Mouse (Mus musculus) neural tube, embryonic 15.5 days (tissue): Measurements from ENCODE around the gene Nop53. TPM values are rescaled to one million over a fixed set of nuclear protein-coding genes. Genes with fewer than 3 reads are reported as not detected.

ENCODE experiments used
- ATAC-seq: fragments of 200-750 bp; cut with Nextera tagmentation; 2 replicates; pipeline ENCODE4 v1.8.0; 2017; ENCODE audit warnings: mild to moderate bottlenecking, moderate TSS enrichment, moderate library complexity; ENCODE audit not compliant: low FRiP score
- H3K27ac ChIP-seq: fragments of 300-500 bp; sonication (generic); replicated peaks from 2 replicates; pipeline ENCODE4 v1.5.1; 2015; ENCODE audit warnings: mild to moderate bottlenecking, inconsistent platforms
- H3K27me3 ChIP-seq: fragments of 300-500 bp; sonication (generic); replicated peaks from 2 replicates; pipeline ENCODE4 v1.6.1; 2015; ENCODE audit warnings: inconsistent platforms
- H3K36me3 ChIP-seq: fragments of 300-500 bp; sonication (generic); 2 replicates; pipeline ENCODE4 v1.6.1; 2015; ENCODE audit warnings: inconsistent platforms
- H3K4me1 ChIP-seq: fragments of 300-500 bp; sonication (generic); 2 replicates; pipeline ENCODE4 v1.6.1; 2015; ENCODE audit warnings: inconsistent platforms
- H3K4me2 ChIP-seq: fragments of 300-500 bp; sonication (generic); 2 replicates; pipeline ENCODE4 v1.6.1; 2015; ENCODE audit warnings: inconsistent platforms, mild to moderate bottlenecking, moderate library complexity
- H3K4me3 ChIP-seq: fragments of 300-500 bp; sonication (generic); replicated peaks from 2 replicates; pipeline ENCODE4 v1.5.1; 2015; ENCODE audit warnings: mild to moderate bottlenecking, inconsistent platforms
- H3K9ac ChIP-seq: fragments of 300-500 bp; sonication (generic); replicated peaks from 2 replicates; pipeline ENCODE4 v1.6.1; 2015; ENCODE audit warnings: mild to moderate bottlenecking, inconsistent platforms
- H3K9me3 ChIP-seq: fragments of 300-500 bp; sonication (generic); replicated peaks from 2 replicates; pipeline ENCODE4 v1.6.1; 2016; ENCODE audit warnings: inconsistent platforms
- WGBS: fragments of 180-500 bp; shearing (Covaris S2); methylation state at CpG from one replicate; pipeline ENCODE4 v1.1.7; 2015; ENCODE audit warnings: mixed read lengths; 5-methylcytosine and 5-hydroxymethylcytosine counted together
- polyA plus RNA-seq: library from polyadenylated mRNA; unstranded; fragments of >200 nt; fragmentation: Nextera tagmentation; extraction: Ambion mirVana; gene quantifications from 2 replicates; pipeline ENCODE4 v1.2.1, GENCODE M21; 2015

Nop53 gene
- polyA plus RNA-seq, 1 experiment from 2014 or later: 108 TPM

DNA sequence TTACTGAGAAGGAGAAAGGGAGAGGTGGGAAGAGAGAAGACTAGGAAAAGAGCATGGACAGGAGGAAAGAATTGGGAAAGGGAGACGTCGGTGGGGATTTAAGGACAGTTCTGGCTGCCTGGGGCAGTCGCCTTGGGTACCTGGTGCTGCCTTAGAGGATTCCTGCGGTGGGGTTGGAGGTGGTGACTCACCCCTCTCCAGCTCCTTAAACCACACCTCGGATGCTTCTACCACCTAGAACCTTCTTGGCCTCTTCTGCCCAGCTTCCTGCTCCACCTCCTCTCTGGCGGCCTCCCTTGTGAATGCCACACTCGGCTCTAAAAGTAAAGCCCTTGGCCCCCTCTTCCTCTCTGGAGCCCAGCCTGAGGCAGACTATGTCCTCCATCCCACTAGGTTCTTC is 9.6 kb upstream of the Nop53 start:
- H3K4me2 ChIP-seq: peak overlapping the region; percentile 42
- H3K4me3 ChIP-seq: 0 out of 2 replicates have a peak overlapping the region, but pooled peaks have one; percentile 11
- 0 out of 2 replicates have a peak, but pooled peaks cover 4% of the 10 kb centered on the region for H3K4me1 ChIP-seq
- H3K36me3 ChIP-seq: peaks cover 4% of the 10 kb centered on the region; the same call in 1 of the 2 replicates
- no peak overlapping the region for H3K27ac ChIP-seq
- H3K9ac ChIP-seq: no peak overlapping the region
- 22% methylated on average over 7 of the region's 7 CpGs for WGBS
- no peaks in the 10 kb centered on the region for H3K9me3 ChIP-seq
- no peaks in the 10 kb centered on the region; the same call in 1 of the 2 replicates for H3K27me3 ChIP-seq
- no peak for ATAC-seq

DNA sequence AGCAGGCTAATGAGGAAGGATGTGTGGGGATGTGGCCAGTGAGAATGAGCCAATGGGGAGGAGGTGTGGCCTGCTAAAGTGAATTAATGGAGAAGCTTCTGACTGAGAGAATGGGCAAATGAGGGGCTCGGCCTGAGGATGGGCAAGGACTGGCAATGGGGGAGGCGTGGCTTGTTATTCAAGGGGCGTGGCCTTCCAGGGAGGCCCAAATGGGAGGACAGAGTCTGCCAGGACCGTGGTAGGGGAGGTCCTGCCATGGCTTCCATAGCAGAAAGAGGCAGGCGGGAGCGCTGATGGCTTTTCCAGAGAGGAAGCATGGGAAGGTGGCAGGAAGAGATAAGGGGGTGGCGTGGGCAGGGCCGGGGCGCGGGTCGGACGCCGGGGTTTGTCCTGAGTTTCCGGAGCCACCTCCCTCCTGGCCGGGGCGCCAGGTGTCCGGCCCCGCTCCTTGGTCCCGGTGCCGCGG is 9.1 kb upstream of the Nop53 start:
- H3K9me3 ChIP-seq: no peaks in the 10 kb centered on the region
- H3K9ac ChIP-seq: no peak overlapping the region
- 6% methylated on average over 21 of the region's 21 CpGs for WGBS
- no peaks in the 10 kb centered on the region; the same call in 1 of the 2 replicates for H3K27me3 ChIP-seq
- H3K4me1 ChIP-seq: 0 out of 2 replicates have a peak, but pooled peaks cover 4% of the 10 kb centered on the region
- H3K36me3 ChIP-seq: peaks cover 4% of the 10 kb centered on the region; the same call in 1 of the 2 replicates
- peak; percentile 26; the same call in 1 of the 2 replicates for ATAC-seq
- H3K27ac ChIP-seq: no peak overlapping the region
- peak overlapping the region; percentile 42 for H3K4me2 ChIP-seq
- H3K4me3 ChIP-seq: peak overlapping the region; percentile 11; the same call in 1 of the 2 replicates

DNA sequence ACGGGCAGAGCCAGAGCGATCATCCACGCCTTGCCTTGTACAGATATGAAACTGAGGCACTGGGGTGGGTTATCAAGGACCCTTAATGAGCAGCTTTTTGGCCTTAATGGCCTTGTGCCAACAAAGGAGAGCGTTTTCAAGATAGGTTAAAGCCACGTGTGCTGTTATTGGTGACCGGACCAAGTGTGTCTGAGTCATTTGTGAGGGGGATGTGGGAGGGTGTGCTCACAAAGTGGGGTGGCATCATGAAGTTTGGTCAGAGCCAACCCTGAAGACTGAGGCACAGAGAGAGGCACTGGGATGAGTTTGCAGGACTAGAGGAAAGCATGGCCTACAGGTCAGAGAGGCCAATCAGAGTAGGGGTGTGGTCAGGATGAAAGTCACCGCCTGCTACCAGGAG is 8.6 kb upstream of the Nop53 start:
- 88% methylated on average over 7 of the region's 7 CpGs for WGBS
- no peak overlapping the region for H3K4me2 ChIP-seq
- H3K36me3 ChIP-seq: peaks cover 4% of the 10 kb centered on the region; the same call in 1 of the 2 replicates
- ATAC-seq: no peak
- no peaks in the 10 kb centered on the region; the same call in 1 of the 2 replicates for H3K27me3 ChIP-seq
- no peaks in the 10 kb centered on the region for H3K9me3 ChIP-seq
- no peak overlapping the region for H3K4me3 ChIP-seq
- H3K9ac ChIP-seq: no peak overlapping the region
- H3K27ac ChIP-seq: no peak overlapping the region
- 0 out of 2 replicates have a peak, but pooled peaks cover 4% of the 10 kb centered on the region for H3K4me1 ChIP-seq

DNA sequence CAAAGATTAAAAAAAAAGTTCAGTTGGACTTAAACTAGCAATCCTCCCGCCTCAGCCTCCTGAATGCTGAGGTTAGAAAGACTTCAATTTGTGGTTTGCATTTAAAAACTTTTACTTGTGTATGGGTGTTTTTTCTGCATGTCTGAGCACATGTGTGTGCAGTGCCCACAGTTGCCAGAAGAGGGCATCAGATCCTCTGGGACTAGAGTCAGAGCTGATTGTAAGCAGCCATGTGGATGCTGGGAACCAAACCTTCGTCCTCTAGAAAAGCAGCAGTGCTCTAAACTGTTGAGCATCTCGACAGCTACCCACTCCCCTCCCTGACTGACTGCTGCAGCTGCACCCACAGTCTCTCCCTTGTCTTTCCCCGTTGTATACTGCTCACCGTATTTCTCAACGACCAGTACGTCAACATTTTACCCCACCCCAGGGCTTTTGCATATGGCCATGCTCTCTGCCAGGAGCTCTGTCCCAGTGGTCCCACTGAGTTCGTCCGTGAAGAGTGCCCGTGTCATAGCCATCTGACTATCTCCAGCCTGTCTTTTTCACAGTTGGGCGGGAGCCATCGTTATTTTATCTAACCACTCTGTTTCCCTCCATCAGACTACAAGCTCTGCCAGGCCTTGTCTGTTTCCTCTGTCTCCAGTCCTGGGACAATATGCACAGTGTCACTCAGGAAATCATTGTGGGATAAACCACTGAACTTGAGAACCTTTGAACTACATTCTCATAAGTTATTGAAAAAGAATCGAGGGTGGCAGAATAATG is 7.6 kb upstream of the Nop53 start:
- no peaks in the 10 kb centered on the region for H3K9me3 ChIP-seq
- H3K4me2 ChIP-seq: no peak overlapping the region
- no peak for ATAC-seq
- no peak overlapping the region for H3K27ac ChIP-seq
- 91% methylated on average over 13 of the region's 13 CpGs for WGBS
- H3K27me3 ChIP-seq: no peaks in the 10 kb centered on the region; the same call in 1 of the 2 replicates
- H3K9ac ChIP-seq: no peak overlapping the region
- H3K36me3 ChIP-seq: peaks cover 4% of the 10 kb centered on the region; the same call in 1 of the 2 replicates
- H3K4me1 ChIP-seq: peaks cover 8% of the 10 kb centered on the region; the same call in 1 of the 2 replicates
- H3K4me3 ChIP-seq: no peak overlapping the region

DNA sequence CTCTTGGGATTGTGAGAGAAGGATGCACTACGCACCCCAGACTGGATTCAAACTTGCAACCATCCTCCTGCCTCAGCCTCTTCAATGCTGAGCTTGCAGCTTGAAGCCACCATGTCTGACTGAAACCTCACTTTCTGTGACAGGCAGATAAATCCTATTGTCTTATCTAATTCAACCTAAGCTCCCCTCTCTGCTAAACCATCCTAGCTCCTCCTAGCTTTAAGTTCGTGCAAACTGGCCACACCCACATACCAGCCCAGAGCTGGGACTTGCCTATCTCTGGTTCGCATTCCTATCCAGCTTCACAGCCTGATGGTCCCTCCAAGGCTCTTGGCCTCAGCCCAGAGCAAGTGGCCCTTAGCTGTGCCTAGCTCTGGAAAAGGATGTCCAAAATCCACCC is 6.5 kb upstream of the Nop53 start:
- WGBS: 83% methylated on average over 3 of the region's 3 CpGs
- H3K9me3 ChIP-seq: no peaks in the 10 kb centered on the region
- H3K36me3 ChIP-seq: peaks cover 2% of the 10 kb centered on the region; the same call in 1 of the 2 replicates
- H3K4me2 ChIP-seq: no peak overlapping the region
- no peak overlapping the region for H3K4me3 ChIP-seq
- peaks cover 12% of the 10 kb centered on the region; the same call in 1 of the 2 replicates for H3K4me1 ChIP-seq
- no peak overlapping the region for H3K27ac ChIP-seq
- no peaks in the 10 kb centered on the region; the same call in 1 of the 2 replicates for H3K27me3 ChIP-seq
- no peak for ATAC-seq
- H3K9ac ChIP-seq: no peak overlapping the region

DNA sequence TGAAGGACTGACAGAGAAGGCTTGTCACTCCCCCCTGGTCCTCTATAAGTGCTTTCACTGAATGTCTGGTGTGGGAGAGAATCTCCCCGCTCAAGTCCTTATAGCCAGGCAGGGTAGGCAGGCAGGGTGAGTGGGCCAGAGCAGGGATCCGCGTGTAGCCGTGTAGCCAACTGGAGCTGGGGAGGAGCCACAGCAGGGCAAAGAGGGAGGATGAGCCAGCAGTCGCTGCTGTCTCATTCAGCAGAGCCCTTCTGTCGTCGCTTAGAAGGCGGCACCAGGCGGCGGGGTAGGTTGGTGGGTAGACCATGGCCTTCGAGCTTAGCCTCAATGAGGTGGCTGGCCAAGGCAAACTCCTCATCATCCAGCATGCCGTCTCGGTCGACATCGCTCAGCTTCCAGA is 4.1 kb upstream of the Nop53 start:
- ATAC-seq: no peak
- no peaks in the 10 kb centered on the region for H3K9me3 ChIP-seq
- no peak overlapping the region for H3K4me2 ChIP-seq
- H3K27me3 ChIP-seq: no peaks in the 10 kb centered on the region; the same call in 1 of the 2 replicates
- WGBS: 86% methylated on average over 15 of the region's 15 CpGs
- H3K9ac ChIP-seq: no peak overlapping the region
- H3K36me3 ChIP-seq: no peaks in the 10 kb centered on the region
- no peak overlapping the region for H3K4me3 ChIP-seq
- H3K4me1 ChIP-seq: peaks cover 17% of the 10 kb centered on the region
- H3K27ac ChIP-seq: no peak overlapping the region

DNA sequence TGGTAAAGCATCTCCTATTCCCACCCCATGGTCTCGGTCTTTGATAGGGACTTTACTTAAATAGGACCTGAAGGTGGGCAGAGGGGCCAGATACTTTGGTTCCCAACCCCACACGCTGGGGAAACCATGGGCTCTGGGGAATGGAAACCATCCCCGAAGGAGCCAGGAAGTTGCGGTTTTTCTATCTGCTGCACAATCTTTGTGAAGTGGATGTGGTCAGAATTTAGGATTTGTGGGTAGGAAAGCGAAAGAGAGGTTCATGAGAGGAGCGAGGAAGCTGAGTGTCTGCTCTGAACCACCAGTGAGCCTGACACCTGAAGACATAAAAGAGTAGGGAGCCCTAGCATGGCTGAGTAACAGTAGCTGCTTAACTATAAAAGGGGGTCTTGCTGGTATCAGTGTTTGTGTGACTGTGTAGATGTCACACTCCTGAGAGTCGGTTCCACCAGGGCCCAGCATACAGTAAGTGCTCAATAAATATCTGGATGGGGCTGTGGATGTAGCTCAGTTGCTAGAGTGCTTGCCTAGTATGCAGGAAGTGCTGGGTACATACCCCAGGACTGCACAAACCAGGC is 3.4 kb upstream of the Nop53 start:
- no peaks in the 10 kb centered on the region for H3K27me3 ChIP-seq
- no peak overlapping the region for H3K27ac ChIP-seq
- H3K9ac ChIP-seq: no peak overlapping the region
- ATAC-seq: no peak
- H3K4me3 ChIP-seq: no peak overlapping the region
- no peaks in the 10 kb centered on the region for H3K36me3 ChIP-seq
- peaks cover 23% of the 10 kb centered on the region for H3K4me1 ChIP-seq
- WGBS: 84% methylated on average over 7 of the region's 7 CpGs
- H3K9me3 ChIP-seq: no peaks in the 10 kb centered on the region
- H3K4me2 ChIP-seq: no peak overlapping the region

DNA sequence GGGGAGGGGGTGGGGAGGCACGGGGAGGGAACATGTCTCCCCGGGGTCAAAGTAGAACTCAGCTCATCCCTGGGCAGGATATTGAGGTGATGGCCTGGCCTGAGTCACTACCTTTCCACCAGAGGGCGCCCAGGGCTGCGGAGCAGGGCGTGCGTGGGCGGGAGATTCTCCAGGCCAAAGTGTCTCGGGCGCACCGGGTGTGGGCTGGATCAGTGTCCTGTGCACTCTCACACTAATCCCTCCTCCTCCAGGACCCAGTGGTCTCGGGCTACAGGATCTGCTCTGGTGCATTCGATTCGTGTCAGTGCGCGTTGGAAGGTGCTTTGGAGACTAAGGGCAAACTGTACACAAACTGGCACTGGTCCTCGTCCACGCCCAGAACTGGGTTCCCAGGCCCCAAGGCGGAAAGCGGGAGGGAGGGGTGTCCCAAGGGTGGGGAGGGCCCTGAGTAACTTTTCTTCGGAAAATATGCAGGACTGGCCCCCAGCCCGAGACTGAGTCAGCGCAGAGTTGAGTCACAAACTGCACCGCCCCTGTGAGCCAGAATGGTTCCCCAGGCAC is 2.6 kb upstream of the Nop53 start:
- WGBS: 6% methylated on average over 23 of the region's 23 CpGs
- Histone ChIP-seq H3K4me3 (no peak overlapping the region), H3K36me3 (peaks cover 7% of the 10 kb centered on the region), H3K9me3 (no peaks in the 10 kb centered on the region), H3K27me3 (no peaks in the 10 kb centered on the region), H3K4me2 (peak overlapping the region; percentile 44), H3K4me1 (peaks cover 31% of the 10 kb centered on the region), H3K9ac (no peak overlapping the region), H3K27ac (no peak overlapping the region)
- no peak for ATAC-seq

DNA sequence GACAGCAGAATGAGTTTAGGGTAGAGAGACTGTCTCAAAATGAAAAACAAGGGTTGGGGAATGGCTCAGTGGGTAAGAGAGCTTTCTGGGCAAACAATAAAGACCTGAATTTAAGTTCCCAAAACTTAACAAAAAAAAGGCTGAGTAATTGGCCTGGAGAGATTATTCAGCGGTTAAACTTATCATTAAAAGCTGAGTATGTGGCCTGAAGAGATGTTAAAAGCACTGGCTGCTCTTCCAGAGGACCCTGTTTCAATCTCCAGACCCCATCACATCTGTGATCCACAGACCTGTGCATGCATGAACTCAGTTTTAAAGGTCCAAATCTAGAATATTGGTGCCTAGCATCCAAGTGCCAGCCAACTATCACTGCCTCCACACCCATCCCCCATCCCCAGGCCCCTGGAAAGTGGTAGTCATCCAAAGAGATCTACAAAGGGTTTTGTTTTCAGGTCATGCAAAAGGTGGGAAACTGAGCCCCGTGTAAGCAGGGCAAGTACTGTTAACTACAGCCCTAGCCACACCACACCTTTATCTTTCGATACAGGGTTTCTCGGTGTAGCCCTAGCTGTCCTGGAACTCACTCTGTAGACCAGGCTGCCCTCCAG is 1.9 kb upstream of the Nop53 start:
- H3K4me3 ChIP-seq: no peak overlapping the region
- no peaks in the 10 kb centered on the region for H3K9me3 ChIP-seq
- peak overlapping the region; percentile 44 for H3K4me2 ChIP-seq
- peaks cover 14% of the 10 kb centered on the region for H3K36me3 ChIP-seq
- ATAC-seq: no peak
- no peak overlapping the region for H3K27ac ChIP-seq
- H3K9ac ChIP-seq: no peak overlapping the region
- 60% methylated on average over 4 of the region's 4 CpGs for WGBS
- H3K4me1 ChIP-seq: peaks cover 33% of the 10 kb centered on the region
- H3K27me3 ChIP-seq: no peaks in the 10 kb centered on the region

DNA sequence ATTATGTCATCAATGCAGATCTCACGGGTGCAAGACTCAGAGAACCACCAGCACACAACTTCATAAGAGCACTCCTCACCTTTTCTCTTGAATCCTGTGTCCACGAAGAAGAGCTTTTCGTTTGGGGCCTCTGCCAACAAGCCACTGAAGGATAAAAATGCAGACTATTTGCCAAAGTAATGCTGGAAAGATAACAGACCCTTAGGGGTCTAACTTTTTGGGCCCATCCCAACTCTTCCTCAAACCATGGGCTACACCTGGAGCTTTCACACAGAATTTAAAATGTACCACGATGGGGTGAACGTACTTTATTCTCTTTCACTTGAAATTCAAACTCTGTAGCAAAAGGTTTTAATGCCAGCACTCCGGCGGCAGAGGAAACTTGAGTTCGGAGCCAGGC is 663 bp downstream of the Nop53 start:
- WGBS: 8% methylated on average over 8 of the region's 8 CpGs
- Histone ChIP-seq H3K9ac (peak overlapping the region; percentile 71), H3K4me1 (peaks cover 33% of the 10 kb centered on the region), H3K27me3 (no peaks in the 10 kb centered on the region), H3K27ac (peak overlapping the region; percentile 98), H3K4me2 (peak overlapping the region; percentile 85), H3K36me3 (peaks cover 38% of the 10 kb centered on the region), H3K9me3 (no peaks in the 10 kb centered on the region), H3K4me3 (peak overlapping the region; percentile 75)
- peak; percentile 2; the same call in 1 of the 2 replicates for ATAC-seq

DNA sequence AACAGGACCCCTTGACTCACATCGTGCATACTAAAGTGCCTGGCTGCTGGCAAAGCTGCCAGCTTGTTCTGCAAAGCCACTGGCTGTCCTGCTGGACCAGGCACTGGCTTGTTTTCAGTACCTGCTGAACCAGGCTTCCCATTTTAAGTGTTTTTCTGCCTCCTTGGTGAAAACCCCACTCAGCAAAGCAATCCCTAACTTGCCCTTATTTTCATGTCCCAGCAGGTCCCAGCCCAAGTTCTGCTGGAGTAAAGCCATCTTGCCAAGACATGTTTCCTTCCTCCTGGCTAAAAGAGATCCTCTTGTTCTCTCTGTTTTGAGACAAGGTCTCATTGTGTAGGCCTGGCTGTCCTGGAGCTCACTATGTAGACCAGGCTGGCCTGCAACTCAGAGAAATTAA is 1.6 kb downstream of the Nop53 start:
- H3K27me3 ChIP-seq: no peaks in the 10 kb centered on the region
- no peak for ATAC-seq
- H3K4me1 ChIP-seq: peaks cover 33% of the 10 kb centered on the region
- no peaks in the 10 kb centered on the region for H3K9me3 ChIP-seq
- no peak overlapping the region for H3K27ac ChIP-seq
- peak overlapping the region; percentile 85; the same call in 1 of the 2 replicates for H3K4me2 ChIP-seq
- H3K4me3 ChIP-seq: no peak overlapping the region
- 90% methylated on average over 1 of the region's 1 CpGs for WGBS
- H3K36me3 ChIP-seq: peaks cover 47% of the 10 kb centered on the region
- no peak overlapping the region for H3K9ac ChIP-seq
